Mouse (Mus musculus) right cerebral cortex, postnatal 10 days (tissue): Measurements from ENCODE around the gene Crlf1.

Experiments used
- DNase-seq, 2 experiments: peaks; one replicate each; pipeline ENCODE4 v3.0.0; 2021; ENCODE audit warnings: low spot score in 2 of 2

Gene Crlf1

GRCm38 (mm10) chr8:70551558-70552161, 58.7 kb downstream of the Crlf1 start:
- no peak for DNase-seq

DNA sequence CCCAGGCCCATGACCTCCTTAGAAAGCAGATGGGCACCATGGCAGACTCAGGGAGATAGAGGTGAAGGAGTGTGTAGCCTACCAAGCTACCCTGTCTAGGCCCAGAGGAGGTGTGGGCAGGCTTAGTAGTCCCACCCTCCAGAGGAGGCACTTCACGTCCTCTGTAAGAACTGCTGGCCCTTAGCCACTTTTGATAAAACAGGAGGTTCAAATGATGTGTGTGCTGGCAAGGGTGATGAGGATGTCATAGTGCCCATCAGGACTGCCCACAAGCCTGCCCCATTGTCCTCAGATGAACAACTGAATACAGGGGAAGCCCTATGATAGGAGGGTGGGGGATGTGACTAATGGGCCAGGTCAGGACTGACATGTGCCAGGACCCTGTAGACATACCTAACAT, 59.9 kb downstream of the Crlf1 start:
- DNase-seq: no peak
